Mouse (Mus musculus): ENCODE measurements at regions not wholly inside any gene's neighbourhood (a gene's known extent, or its start where the extent isn't known, plus 50 kb on each side); places are given as distances from the start of the nearest gene placed in this dataset.

- 94% methylated on average over 3 of the region's 3 CpGs for WGBS
- no peak for TF ChIP-seq CTCF (IDR thresholded peaks at IDR 0.05)
- ATAC-seq (ENCODE audit: low FRiP score): no peak
Observed at GRCm38 (mm10) chr10:117431086-117431619, 51.3 kb upstream of the Cpsf6 start.

GRCm38 (mm10) chr10:117430224-117430884 is 50.5 kb upstream of the Cpsf6 start:
- no peak for DNase-seq (ENCODE audit: low spot score)
- Histone ChIP-seq H3K27me3 (ENCODE audit: insufficient read depth, low read length) (peaks cover 4% of the 10 kb centered on the region; the same call in 1 of the 2 replicates), H3K9me3 (ENCODE audit: low read length) (no peaks in the 10 kb centered on the region), H3K4me1 (ENCODE audit: insufficient read depth, low read length) (peaks cover 3% of the 10 kb centered on the region; the same call in 1 of the 2 replicates), H3K4me2 (ENCODE audit: low read depth, low read length, poor library complexity, severe bottlenecking) (no peak overlapping the region), H3K36me3 (ENCODE audit: insufficient read depth, low read length) (no peaks in the 10 kb centered on the region), H3K9ac (replicated peaks; ENCODE audit: low read length, poor library complexity, severe bottlenecking) (no peak overlapping the region), H3K4me3 (ENCODE audit: low read depth, low read length) (no peak overlapping the region), H3K27ac (ENCODE audit: low read depth, low read length) (no peak overlapping the region)
- ATAC-seq (ENCODE audit: low FRiP score): no peak
- no peak for TF ChIP-seq CTCF (IDR thresholded peaks at IDR 0.05)
- WGBS: 89% methylated on average over 5 of the region's 5 CpGs

More at GRCm38 (mm10) chr10:117431086-117431619, 51.3 kb upstream of the Cpsf6 start:
- H3K4me3 ChIP-seq (ENCODE audit: low read depth, low read length): no peak overlapping the region
- H3K4me2 ChIP-seq (ENCODE audit: low read depth, low read length, poor library complexity, severe bottlenecking): no peak overlapping the region
- no peak overlapping the region for H3K27ac ChIP-seq (ENCODE audit: low read depth, low read length)
- no peaks in the 10 kb centered on the region for H3K36me3 ChIP-seq (ENCODE audit: insufficient read depth, low read length)
- DNase-seq (ENCODE audit: low spot score): no peak
- H3K4me1 ChIP-seq (ENCODE audit: insufficient read depth, low read length): peaks cover 1% of the 10 kb centered on the region; the same call in 1 of the 2 replicates
- H3K9ac ChIP-seq (replicated peaks; ENCODE audit: low read length, poor library complexity, severe bottlenecking): no peak overlapping the region
- H3K9me3 ChIP-seq (ENCODE audit: low read length): no peaks in the 10 kb centered on the region
- H3K27me3 ChIP-seq (ENCODE audit: insufficient read depth, low read length): peaks cover 4% of the 10 kb centered on the region; the same call in 1 of the 2 replicates

- H3K4me3 ChIP-seq (ENCODE audit: low read depth, low read length): no peak overlapping the region
- DNase-seq (ENCODE audit: low spot score) (no peak), ATAC-seq (ENCODE audit: low FRiP score) (no peak)
- TF ChIP-seq CTCF (IDR thresholded peaks at IDR 0.05): no peak
- H3K27me3 ChIP-seq (ENCODE audit: insufficient read depth, low read length): peaks cover 4% of the 10 kb centered on the region; the same call in 1 of the 2 replicates
- no peaks in the 10 kb centered on the region for H3K36me3 ChIP-seq (ENCODE audit: insufficient read depth, low read length)
- no peak overlapping the region for H3K9ac ChIP-seq (replicated peaks; ENCODE audit: low read length, poor library complexity, severe bottlenecking)
- H3K9me3 ChIP-seq (ENCODE audit: low read length): no peaks in the 10 kb centered on the region
- no peak overlapping the region for H3K4me2 ChIP-seq (ENCODE audit: low read depth, low read length, poor library complexity, severe bottlenecking)
- 95% methylated on average over 19 of the region's 19 CpGs for WGBS
- peaks cover 3% of the 10 kb centered on the region; the same call in 1 of the 2 replicates for H3K4me1 ChIP-seq (ENCODE audit: insufficient read depth, low read length)
- no peak overlapping the region for H3K27ac ChIP-seq (ENCODE audit: low read depth, low read length)
Observed at GRCm38 (mm10) chr10:117429459-117430183, 49.8 kb upstream of the Cpsf6 start.

All from midbrain, postnatal 0 days (tissue).